Mouse (Mus musculus) intestine, postnatal 0 days (tissue): ENCODE measurements around the gene Hykk. TPM values are rescaled to one million over a fixed set of nuclear protein-coding genes. Genes with fewer than 3 reads are reported as not detected.
"Not testable (repeated sequence)": the region's sequence is repeated elsewhere in the genome, so short reads cannot be mapped to it uniquely, and the experiment has no call there.

ENCODE experiments used
- ATAC-seq: fragments of 200-750 bp; cut with Nextera tagmentation; 2 replicates; pipeline ENCODE4 v1.8.0; 2017; ENCODE audit warnings: mild to moderate bottlenecking, moderate TSS enrichment, moderate library complexity
- H3K27ac ChIP-seq: fragments of 300-500 bp; sonication (generic); 2 replicates; pipeline ENCODE4 v1.5.1; 2014; ENCODE audit warnings: mild to moderate bottlenecking, low read depth, low read length, moderate library complexity
- H3K27me3 ChIP-seq: fragments of 300-500 bp; sonication (generic); replicated peaks from 2 replicates; pipeline ENCODE4 v1.6.1; 2014; ENCODE audit warnings: low read length, mixed read lengths; ENCODE audit not compliant: control insufficient read depth, insufficient read depth
- H3K36me3 ChIP-seq: fragments of 300-500 bp; sonication (generic); 2 replicates; pipeline ENCODE4 v1.6.1; 2014; ENCODE audit warnings: mild to moderate bottlenecking, moderate library complexity; ENCODE audit not compliant: control insufficient read depth, insufficient read depth
- H3K4me1 ChIP-seq: fragments of 300-500 bp; sonication (generic); replicated peaks from 2 replicates; pipeline ENCODE4 v1.6.1; 2014; ENCODE audit warnings: antibody characterized with exemption, low read length, mixed read lengths; ENCODE audit not compliant: control insufficient read depth, insufficient read depth
- H3K4me2 ChIP-seq: fragments of 300-500 bp; sonication (generic); replicated peaks from 2 replicates; pipeline ENCODE4 v1.6.1; 2014; ENCODE audit warnings: low read depth, mild to moderate bottlenecking, moderate library complexity
- H3K4me3 ChIP-seq: fragments of 300-500 bp; sonication (generic); 2 replicates; pipeline ENCODE4 v1.5.1; 2014; ENCODE audit warnings: low read depth, low read length
- H3K9ac ChIP-seq: fragments of 300-500 bp; sonication (generic); 2 replicates; pipeline ENCODE4 v1.6.1; 2014; ENCODE audit warnings: mild to moderate bottlenecking, low read depth, low read length
- H3K9me3 ChIP-seq: fragments of 300-500 bp; sonication (generic); 2 replicates; pipeline ENCODE4 v1.6.1; 2016; ENCODE audit warnings: mixed run types; ENCODE audit not compliant: control insufficient read depth
- CTCF ChIP-seq: sonication (generic); IDR thresholded peaks from 2 replicates; pipeline ENCODE4 v1.5.1; 2016; ENCODE audit warnings: low read depth, mild to moderate bottlenecking, control low read depth, antibody characterized with exemption, moderate library complexity
- WGBS: fragments of 180-500 bp; shearing (Covaris S2); extraction: QIAGEN DNeasy Blood & Tissue Kit; methylation state at CpG from one replicate; pipeline ENCODE4 v1.1.7; 2014; 5-methylcytosine and 5-hydroxymethylcytosine counted together
- polyA plus RNA-seq: library from polyadenylated mRNA; unstranded; fragments of >200 nt; fragmentation: Nextera tagmentation; extraction: Ambion mirVana; gene quantifications from 2 replicates; pipeline ENCODE4 v1.2.1, GENCODE M21; 2015

The Hykk gene
- polyA plus RNA-seq, 1 experiment from 2014 or later = 1.2 TPM

DNA sequence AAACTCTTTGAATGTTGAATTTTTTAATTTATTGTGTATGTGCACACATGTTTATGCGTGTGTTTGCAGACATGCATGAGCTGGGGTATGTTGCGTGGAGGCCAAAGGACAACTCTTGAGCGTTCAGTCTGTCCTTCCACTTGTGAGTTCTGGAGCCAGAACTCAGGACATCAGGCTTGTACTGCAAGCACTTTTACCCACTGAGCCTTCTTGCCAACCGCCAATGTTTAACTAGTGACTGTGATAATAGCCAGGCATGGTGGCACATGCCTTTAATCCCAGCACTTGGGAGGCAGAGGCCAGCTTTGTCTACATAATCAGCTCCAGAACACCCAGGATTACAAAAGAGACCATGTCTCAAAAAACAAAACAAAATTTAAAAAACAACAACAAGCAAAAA is 25.0 kb downstream of the Hykk start:
- Histone ChIP-seq H3K4me2 (no peak overlapping the region), H3K27me3 (no peaks in the 10 kb centered on the region), H3K4me1 (no peaks in the 10 kb centered on the region), H3K36me3 (no peaks in the 10 kb centered on the region), H3K9me3 (no peaks in the 10 kb centered on the region), H3K9ac (no peak overlapping the region), H3K4me3 (no peak overlapping the region), H3K27ac (no peak overlapping the region)
- 84% methylated on average over 4 of the region's 4 CpGs for WGBS
- no peak for ATAC-seq
- TF ChIP-seq CTCF = no peak

DNA sequence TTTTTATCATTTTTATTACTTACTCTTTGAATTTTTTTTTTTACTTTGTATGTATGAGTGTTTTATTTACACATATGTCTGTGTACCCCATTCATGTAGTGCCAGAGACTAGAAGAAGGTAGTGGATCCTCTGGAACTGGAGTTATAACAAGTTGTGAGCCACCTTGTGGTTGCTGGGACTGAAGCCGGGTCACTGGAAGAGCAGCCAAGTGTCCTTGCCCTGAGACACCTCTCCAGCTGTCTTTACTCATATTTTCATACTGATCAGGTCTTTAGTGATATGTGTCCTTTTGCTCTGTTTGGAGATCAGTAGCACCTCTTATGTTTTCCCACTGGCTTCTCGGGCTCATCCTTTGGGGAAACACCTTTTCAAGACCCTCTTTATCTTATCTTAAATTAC is 27.4 kb downstream of the Hykk start:
- Histone ChIP-seq H3K36me3 (no peaks in the 10 kb centered on the region), H3K27ac (no peak overlapping the region), H3K9ac (no peak overlapping the region), H3K27me3 (no peaks in the 10 kb centered on the region), H3K4me3 (no peak overlapping the region), H3K4me2 (no peak overlapping the region), H3K4me1 (no peaks in the 10 kb centered on the region), H3K9me3 (no peaks in the 10 kb centered on the region)
- peak; percentile 39; the same call in 1 of the 2 replicates for TF ChIP-seq CTCF
- WGBS = 65% methylated on average over 2 of the region's 2 CpGs
- ATAC-seq = no peak

DNA sequence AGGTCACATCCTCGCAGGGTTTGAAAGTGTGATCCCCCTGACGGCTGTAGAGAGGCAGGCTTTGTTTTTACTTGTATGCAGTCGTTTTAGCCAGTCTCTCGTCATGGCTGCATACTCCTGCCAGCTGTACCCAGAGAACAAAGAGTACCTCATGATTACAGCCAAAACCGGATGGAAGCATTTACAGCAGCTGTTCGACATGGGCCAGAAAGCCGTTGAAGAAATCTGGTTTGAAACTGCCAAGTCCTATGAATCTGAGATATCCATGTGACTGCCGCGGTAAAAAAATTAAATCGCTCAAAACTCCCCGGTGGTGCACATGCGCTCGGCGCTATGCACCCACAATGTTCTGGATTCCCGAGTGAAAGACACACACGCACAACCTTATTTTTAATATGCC is 29.2 kb downstream of the Hykk start:
- Histone ChIP-seq H3K27ac (no peak overlapping the region), H3K4me1 (no peaks in the 10 kb centered on the region), H3K36me3 (no peaks in the 10 kb centered on the region), H3K4me2 (no peak overlapping the region), H3K9ac (no peak overlapping the region), H3K4me3 (no peak overlapping the region), H3K9me3 (no peaks in the 10 kb centered on the region), H3K27me3 (no peaks in the 10 kb centered on the region)
- WGBS = 76% methylated on average over 16 of the region's 16 CpGs
- ATAC-seq = no peak
- TF ChIP-seq CTCF = no peak

DNA sequence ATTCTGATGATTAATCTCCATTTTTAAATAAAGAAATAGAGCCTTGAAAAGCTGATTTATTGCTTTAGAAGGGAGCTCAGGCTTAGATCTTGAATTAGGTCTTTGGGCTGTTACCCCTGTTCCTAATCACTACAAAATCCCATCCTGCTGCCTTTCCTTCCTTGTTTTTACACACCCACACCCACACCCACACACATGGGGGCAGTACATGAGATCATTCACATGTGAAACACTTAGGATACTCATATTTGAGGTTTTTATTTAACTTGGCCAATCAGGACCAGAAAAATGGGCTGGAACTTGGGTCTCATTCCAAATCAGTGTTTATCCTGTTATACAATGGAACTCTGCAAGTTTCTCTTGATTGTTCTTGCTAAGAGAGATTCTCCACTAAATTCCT is 32.4 kb downstream of the Hykk start:
- Histone ChIP-seq H3K27me3 (no peaks in the 10 kb centered on the region), H3K36me3 (peaks cover 11% of the 10 kb centered on the region; the same call in 1 of the 2 replicates), H3K4me3 (no peak overlapping the region), H3K9ac (no peak overlapping the region), H3K27ac (no peak overlapping the region), H3K9me3 (no peaks in the 10 kb centered on the region), H3K4me2 (no peak overlapping the region), H3K4me1 (0 out of 2 replicates have a peak, but pooled peaks cover 7% of the 10 kb centered on the region)
- TF ChIP-seq CTCF = no peak
- ATAC-seq = no peak

DNA sequence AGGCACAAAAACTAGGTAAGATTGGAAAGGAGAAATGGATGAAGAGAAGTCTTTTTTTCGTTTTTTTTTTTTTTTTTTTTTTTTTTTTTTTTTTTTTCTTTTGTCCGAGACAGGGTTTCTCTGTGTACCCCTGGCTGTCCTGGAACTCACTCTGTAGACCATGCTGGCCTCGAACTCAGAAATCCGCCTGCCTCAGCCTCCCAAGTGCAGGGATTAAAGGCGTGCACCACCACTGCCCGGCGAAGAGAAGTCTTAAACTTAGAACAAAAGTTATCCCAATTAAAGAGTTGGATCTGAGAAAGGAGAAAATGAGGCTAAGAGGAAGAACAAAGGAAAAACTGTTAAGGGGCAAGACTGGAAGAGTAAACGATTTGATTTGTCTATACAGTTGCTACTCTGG is 33.1 kb downstream of the Hykk start:
- 38% methylated on average over 8 of the region's 8 CpGs for WGBS
- H3K9ac ChIP-seq = peak overlapping the region; percentile 88; the same call in 1 of the 2 replicates
- not testable (repeated sequence) for ATAC-seq

DNA sequence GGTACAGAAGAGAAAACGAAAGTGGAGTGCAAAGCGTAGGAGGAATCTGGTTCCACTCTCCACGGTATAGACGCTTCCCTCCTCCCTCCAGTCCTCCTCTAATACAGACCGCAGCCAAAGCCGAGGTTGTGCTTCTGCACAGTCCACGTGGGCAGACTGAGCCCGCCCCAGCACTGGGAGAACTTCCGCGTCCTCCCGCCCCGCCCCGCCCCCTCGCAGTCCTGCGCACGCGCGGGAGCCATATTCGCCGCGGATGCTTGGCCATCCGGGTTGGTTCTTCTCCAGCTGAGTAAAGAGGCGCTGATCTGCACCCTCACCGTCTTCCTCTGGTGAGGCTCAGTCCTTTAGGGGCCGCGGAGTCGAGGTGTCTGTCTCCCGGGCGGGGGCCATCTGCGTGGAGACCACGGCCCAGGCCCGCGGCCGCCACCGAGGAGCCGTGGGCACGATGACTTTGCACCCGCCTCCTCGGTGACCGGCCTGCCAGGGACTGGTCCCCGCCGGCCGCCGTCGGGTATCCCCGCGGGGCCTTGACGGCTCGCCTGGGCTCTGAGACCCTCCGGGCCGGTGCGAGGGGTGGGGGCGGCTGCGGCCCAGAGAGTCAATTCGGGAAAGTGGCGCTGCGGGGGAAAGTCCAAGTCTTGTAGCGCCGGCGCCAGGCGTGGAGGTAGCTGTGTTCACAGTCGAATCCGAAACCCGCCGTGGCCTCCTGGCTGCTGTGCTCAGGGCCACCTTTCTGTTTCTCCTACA is 33.7 kb downstream of the Hykk start, which contains the start of the genes Psma4 and AY074887:
TSS of gene Psma4 (plus strand) at position 216 of the 747 bp plus-strand sequence.
TSS of gene AY074887 (minus strand) at position 424 of the 747 bp plus-strand sequence.
- Histone ChIP-seq H3K9ac (peak within 1 kb of the TSS; percentile 88), H3K36me3 (peaks cover 18% of the 10 kb centered on the region), H3K4me3 (peak within 1 kb of the TSS; percentile 94), H3K27me3 (no peaks in the 10 kb centered on the region), H3K4me1 (0 out of 2 replicates have a peak, but pooled peaks cover 7% of the 10 kb centered on the region), H3K27ac (peak within 1 kb of the TSS; percentile 85), H3K9me3 (no peaks in the 10 kb centered on the region), H3K4me2 (peak within 1 kb of the TSS; percentile 76)
- no peak; the same call in 1 of the 2 replicates for TF ChIP-seq CTCF
- whole genome bisulfite sequencing = under 1% methylated on average over 64 of the region's 65 CpGs
- ATAC-seq = peak; percentile 99

More for the DNA sequence above, 33.1 kb downstream of the Hykk start:
- Histone ChIP-seq H3K36me3 (peaks cover 12% of the 10 kb centered on the region; the same call in 1 of the 2 replicates), H3K4me3 (peak overlapping the region; percentile 94), H3K4me2 (peak overlapping the region; percentile 76), H3K27ac (peak overlapping the region; percentile 85; the same call in 1 of the 2 replicates)
- not testable (repeated sequence) for H3K4me1 ChIP-seq, H3K9me3 ChIP-seq, H3K27me3 ChIP-seq
